Mouse (Mus musculus) heart, embryonic 14.5 days (tissue): ENCODE results near the gene Slc24a4. TPM values are rescaled to one million over a fixed set of nuclear protein-coding genes. Genes with fewer than 3 reads are reported as not detected.
A peak's percentile ranks its signal among the peaks of the same experiment; 100 is the strongest.

Experiments used
- ATAC-seq: fragments of 200-750 bp; cut with Nextera tagmentation; 2 replicates; pipeline ENCODE4 v1.8.0; 2017; ENCODE audit warnings: low read depth, moderate TSS enrichment; ENCODE audit not compliant: insufficient number of reproducible peaks, insufficient read depth, low FRiP score
- H3K27ac ChIP-seq, 2 experiments: fragments of 200-500 bp in 1 of 2; fragments of 300-500 bp in 1 of 2; sonication (generic) in 1 of 2; replicated peaks in 1 of 2; 2 replicates each; pipeline ENCODE4 v1.5.1; 2012 to 2014; ENCODE audit warnings: low read depth in 2 of 2, low read length in 2 of 2, control low read depth in 1 of 2, mild to moderate bottlenecking in 1 of 2, mixed read lengths in 1 of 2; ENCODE audit not compliant: control insufficient read depth in 1 of 2, insufficient read depth in 1 of 2
- H3K27me3 ChIP-seq: fragments of 300-500 bp; sonication (generic); 2 replicates; pipeline ENCODE4 v1.6.1; 2014; ENCODE audit warnings: mild to moderate bottlenecking, low read length, control low read depth; ENCODE audit not compliant: control insufficient read depth, insufficient read depth
- H3K36me3 ChIP-seq: fragments of 300-500 bp; sonication (generic); 2 replicates; pipeline ENCODE4 v1.6.1; 2014; ENCODE audit warnings: mild to moderate bottlenecking, control low read depth, low read length, mixed read lengths; ENCODE audit not compliant: control insufficient read depth, insufficient read depth
- H3K4me1 ChIP-seq, 2 experiments: fragments of 200-500 bp in 1 of 2; fragments of 300-500 bp in 1 of 2; sonication (generic) in 1 of 2; 2 replicates each; pipeline ENCODE4 v1.6.1; 2012 to 2014; ENCODE audit warnings: low read length in 2 of 2, control low read depth in 1 of 2, mixed read lengths in 1 of 2; ENCODE audit not compliant: control insufficient read depth in 2 of 2, insufficient read depth in 2 of 2
- H3K4me2 ChIP-seq: fragments of 300-500 bp; sonication (generic); 2 replicates; pipeline ENCODE4 v1.6.1; 2014; ENCODE audit warnings: mild to moderate bottlenecking, low read length
- H3K4me3 ChIP-seq, 2 experiments: fragments of 200-500 bp in 1 of 2; fragments of 300-500 bp in 1 of 2; sonication (generic) in 1 of 2; 2 replicates each; pipeline ENCODE4 v1.5.1; 2012 to 2014; ENCODE audit warnings: low read length in 2 of 2, mild to moderate bottlenecking in 2 of 2, control low read depth in 1 of 2, low read depth in 1 of 2, moderate library complexity in 1 of 2; ENCODE audit not compliant: control insufficient read depth in 1 of 2, insufficient read depth in 1 of 2
- H3K9ac ChIP-seq: fragments of 300-500 bp; sonication (generic); 2 replicates; pipeline ENCODE4 v1.6.1; 2014; ENCODE audit warnings: mild to moderate bottlenecking, low read length
- H3K9me3 ChIP-seq: fragments of 300-500 bp; sonication (generic); 2 replicates; pipeline ENCODE4 v1.6.1; 2016; ENCODE audit warnings: low read length, control low read depth; ENCODE audit not compliant: control insufficient read depth
- WGBS: fragments of 180-500 bp; shearing (Covaris S2); extraction: QIAGEN DNeasy Blood & Tissue Kit; methylation state at CpG from one replicate; pipeline ENCODE4 v1.1.7; 2014; 5-methylcytosine and 5-hydroxymethylcytosine counted together
- polyA plus RNA-seq: library from polyadenylated mRNA; unstranded; fragments of >200 nt; fragmentation: Nextera tagmentation; extraction: Ambion mirVana; gene quantifications from 2 replicates; pipeline ENCODE4 v1.2.1, GENCODE M21; 2014

Slc24a4 gene
- polyA plus RNA-seq, 1 experiment from 2014 or later = 2.7 TPM

DNA sequence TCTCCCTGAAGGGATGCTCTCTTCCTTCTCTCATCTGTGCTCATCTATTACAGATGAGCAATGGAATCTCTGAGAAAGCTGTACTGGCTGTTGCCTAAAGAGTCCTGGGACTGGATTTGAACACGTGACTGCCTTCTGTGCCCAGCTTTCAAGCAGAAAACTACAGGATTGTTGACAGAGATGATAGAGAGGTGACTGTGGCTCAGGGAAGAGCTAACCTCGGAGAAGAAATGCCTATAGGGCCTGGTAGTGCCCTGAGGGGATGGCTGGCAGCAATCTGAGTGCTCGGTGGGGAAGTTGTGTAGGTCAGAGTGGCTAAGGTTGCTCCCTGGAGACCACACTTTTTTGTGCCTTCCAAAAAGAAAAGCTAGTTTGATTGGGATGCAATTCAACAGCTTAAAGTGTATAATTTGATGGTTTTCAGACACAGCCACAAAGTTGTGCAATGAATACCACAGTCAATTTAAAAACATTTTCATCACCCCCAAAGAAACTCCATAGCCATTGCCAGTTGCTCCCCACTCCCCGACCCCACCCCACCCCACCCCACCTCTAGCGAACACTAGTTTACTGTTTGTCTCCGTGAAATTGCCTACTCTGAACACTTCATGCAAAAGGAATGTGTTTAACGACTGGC is 152.5 kb downstream of the Slc24a4 start:
- WGBS = 46% methylated on average over 7 of the region's 7 CpGs
- H3K4me2 ChIP-seq = no peak overlapping the region
- peaks cover 8% of the 10 kb centered on the region; the same call in 1 of the 2 replicates for H3K9me3 ChIP-seq
- no peak overlapping the region for H3K9ac ChIP-seq
- ATAC-seq = no peak
- no peak overlapping the region for H3K27ac ChIP-seq
- no peaks in the 10 kb centered on the region for H3K36me3 ChIP-seq
- no peak overlapping the region for H3K4me3 ChIP-seq
- peaks cover 19 to 29% of the 10 kb centered on the region in 2 experiments for H3K4me1 ChIP-seq
- no peaks in the 10 kb centered on the region for H3K27me3 ChIP-seq

DNA sequence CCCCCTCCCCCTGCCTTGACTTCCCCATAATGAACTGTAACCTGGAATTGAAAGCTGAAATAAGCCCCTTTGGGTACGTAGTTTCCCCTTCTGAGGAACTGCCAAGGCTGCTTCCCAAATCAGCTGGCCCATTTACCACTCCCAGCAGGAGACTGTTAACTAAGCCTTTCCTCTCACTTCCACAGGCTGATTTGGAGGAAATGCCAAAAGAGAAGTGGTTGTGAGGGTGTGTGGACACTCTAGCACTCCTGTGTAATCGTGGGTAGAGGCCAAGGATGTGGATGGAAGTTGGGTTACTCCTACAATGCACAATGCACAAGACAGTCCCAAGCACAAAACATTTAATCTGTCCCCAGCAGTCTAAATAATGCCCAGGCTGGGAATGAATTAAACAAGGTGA is 153.6 kb downstream of the Slc24a4 start:
- Histone ChIP-seq H3K9me3 (peaks cover 8% of the 10 kb centered on the region; the same call in 1 of the 2 replicates), H3K27me3 (no peaks in the 10 kb centered on the region), H3K4me3 (no peak overlapping the region), H3K4me2 (peak overlapping the region; percentile 77), H3K4me1 (peaks cover 31 to 40% of the 10 kb centered on the region in 2 experiments), H3K36me3 (no peaks in the 10 kb centered on the region), H3K9ac (no peak overlapping the region), H3K27ac (no peak overlapping the region)
- ATAC-seq = no peak
- 72% methylated on average over 2 of the region's 2 CpGs for WGBS

- peak within 1 kb of the TSS; percentile 81 to 83 for H3K27ac ChIP-seq
- 1% methylated on average over 71 of the region's 75 CpGs for WGBS
- ATAC-seq = peak; percentile 41
- H3K9ac ChIP-seq = peak within 1 kb of the TSS; percentile 78
- peaks cover 7% of the 10 kb centered on the region; the same call in 1 of the 2 replicates for H3K9me3 ChIP-seq
- H3K4me1 ChIP-seq = peaks cover 38 to 48% of the 10 kb centered on the region in 2 experiments
- peak within 1 kb of the TSS; percentile 61 to 86 for H3K4me3 ChIP-seq
- no peaks in the 10 kb centered on the region for H3K27me3 ChIP-seq
- peak within 1 kb of the TSS; percentile 77 for H3K4me2 ChIP-seq
- H3K36me3 ChIP-seq = no peaks in the 10 kb centered on the region
Measured at GRCm38 (mm10) chr12:102282763-102283482, 154.4 kb downstream of the Slc24a4 start, which contains the start of gene Rin3. Gene Rin3 (plus strand): TSS chr12:102283048.

GRCm38 (mm10) chr12:102283483-102284266 is 155.1 kb downstream of the Slc24a4 start:
- Histone ChIP-seq H3K27ac (peak overlapping the region; percentile 81 to 83), H3K27me3 (no peaks in the 10 kb centered on the region), H3K4me3 (peak overlapping the region; percentile 61 to 86), H3K4me1 (peaks cover 43 to 55% of the 10 kb centered on the region in 2 experiments), H3K36me3 (no peaks in the 10 kb centered on the region), H3K9me3 (peaks cover under 1% of the 10 kb centered on the region; the same call in 1 of the 2 replicates), H3K4me2 (peak overlapping the region; percentile 77), H3K9ac (peak overlapping the region; percentile 78)
- 3% methylated on average over 22 of the region's 24 CpGs for WGBS
- peak; percentile 41; the same call in 1 of the 2 replicates for ATAC-seq

- Histone ChIP-seq H3K4me2 (peak overlapping the region; percentile 77), H3K27me3 (no peaks in the 10 kb centered on the region), H3K36me3 (no peaks in the 10 kb centered on the region), H3K9ac (peak overlapping the region; percentile 78), H3K4me3 (peak overlapping the region; percentile 61 to 86), H3K4me1 (peaks cover 43 to 59% of the 10 kb centered on the region in 2 experiments), H3K9me3 (no peaks in the 10 kb centered on the region), H3K27ac (peak overlapping the region; percentile 81 to 83)
- WGBS = 2% methylated on average over 9 of the region's 9 CpGs
- ATAC-seq = no peak
Measured at GRCm38 (mm10) chr12:102284267-102284610, 155.7 kb downstream of the Slc24a4 start.

DNA sequence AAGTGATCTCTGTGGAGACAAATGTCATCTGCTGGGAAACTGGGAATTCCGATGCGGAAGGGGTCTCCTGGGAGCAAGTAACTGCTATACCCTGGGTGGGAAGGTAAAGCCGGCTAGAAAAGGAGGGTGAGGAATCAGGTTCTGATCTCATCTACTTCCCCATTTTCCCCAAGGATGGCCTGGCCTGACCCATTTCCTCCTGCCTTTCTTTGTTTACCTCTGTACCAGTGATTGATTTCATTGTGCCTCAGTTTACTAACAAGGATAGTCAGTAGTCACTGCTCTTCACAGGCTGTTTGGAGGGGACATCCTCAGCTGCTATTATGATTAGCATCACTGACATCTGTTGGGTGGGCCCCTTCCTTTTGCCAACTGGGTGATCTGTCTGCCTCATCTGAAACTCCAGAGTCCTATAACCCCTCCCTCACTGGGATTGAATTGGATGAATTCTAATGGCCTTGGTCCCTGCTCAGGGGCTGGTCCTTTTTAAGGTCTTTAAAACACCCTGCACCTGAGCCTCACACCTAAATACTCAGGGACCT is 156.2 kb downstream of the Slc24a4 start:
- peak overlapping the region in 1 of 2 experiments; percentile 81; a peak in 2 of 4 replicates for H3K27ac ChIP-seq
- H3K4me1 ChIP-seq = peaks cover 43 to 59% of the 10 kb centered on the region in 2 experiments
- peaks cover 2% of the 10 kb centered on the region; the same call in 1 of the 2 replicates for H3K36me3 ChIP-seq
- H3K9ac ChIP-seq = peak overlapping the region; percentile 78
- 37% methylated on average over 3 of the region's 3 CpGs for WGBS
- H3K27me3 ChIP-seq = no peaks in the 10 kb centered on the region
- no peak for ATAC-seq
- peak overlapping the region; percentile 16 to 61; a peak in 2 of 4 replicates for H3K4me3 ChIP-seq
- H3K9me3 ChIP-seq = no peaks in the 10 kb centered on the region
- peak overlapping the region; percentile 77 for H3K4me2 ChIP-seq

DNA sequence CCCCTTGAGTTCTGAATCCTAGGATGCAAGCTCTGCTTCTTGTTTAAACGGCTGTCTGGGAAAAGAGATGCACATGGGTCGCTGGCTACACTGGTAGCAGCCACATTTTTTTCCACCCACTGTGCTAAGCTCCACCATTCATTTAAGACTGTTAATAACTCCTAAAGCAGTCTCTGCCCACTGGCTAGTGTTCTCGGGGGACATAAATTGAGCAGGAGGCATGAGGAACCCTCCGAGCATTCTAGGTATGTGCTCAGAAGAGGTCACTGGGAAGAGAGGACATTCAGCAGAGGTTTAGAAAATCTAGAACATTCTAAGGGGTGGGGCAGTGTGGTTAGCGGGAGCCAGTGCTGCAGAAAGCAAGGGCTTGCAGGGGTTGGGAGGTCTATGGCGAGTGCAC is 156.8 kb downstream of the Slc24a4 start:
- peaks cover 8% of the 10 kb centered on the region for H3K36me3 ChIP-seq
- H3K4me1 ChIP-seq = peaks cover 43 to 59% of the 10 kb centered on the region in 2 experiments
- H3K4me2 ChIP-seq = peak overlapping the region; percentile 77
- H3K27me3 ChIP-seq = no peaks in the 10 kb centered on the region
- H3K9me3 ChIP-seq = no peaks in the 10 kb centered on the region
- WGBS = 66% methylated on average over 6 of the region's 6 CpGs
- H3K27ac ChIP-seq = no peak overlapping the region; a peak in 1 of 4 replicates
- no peak overlapping the region; the same call in 1 of the 2 replicates for H3K9ac ChIP-seq
- no peak overlapping the region; a peak in 1 of 4 replicates for H3K4me3 ChIP-seq
- ATAC-seq = no peak
